Mouse (Mus musculus): ENCODE measurements at regions not wholly inside any gene's neighbourhood (a gene's known extent, or its start where the extent isn't known, plus 50 kb on each side); places are given as distances from the start of the nearest gene placed in this dataset.

DNA sequence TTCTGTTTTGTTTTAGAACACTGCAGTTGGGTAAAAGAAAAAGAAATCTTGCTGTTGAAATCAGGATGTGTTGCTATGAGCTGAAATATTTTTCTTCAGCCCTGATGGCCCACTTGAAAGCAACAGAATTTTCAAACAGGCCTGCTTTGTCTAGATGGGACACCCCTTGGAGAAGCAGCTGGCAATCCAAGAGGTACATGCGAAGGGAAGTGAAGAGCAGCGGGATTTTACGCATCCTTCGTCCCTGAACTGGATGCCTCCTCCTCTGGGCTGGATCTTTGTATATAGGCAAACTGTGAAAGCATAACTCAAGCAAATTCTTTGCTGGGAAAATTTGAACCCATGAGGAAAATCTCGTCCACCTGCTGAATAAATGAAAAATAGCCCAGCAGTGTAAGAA is 272.3 kb downstream of the Meis1 start:
- DNase-seq (ENCODE audit: low read depth in 3 of 3, low spot score in 3 of 3) (no peak), ATAC-seq (ENCODE audit: insufficient read depth) (no peak)
- Histone ChIP-seq H3K9me3 (ENCODE audit: control insufficient read depth, low read length) (no peaks in the 10 kb centered on the region), H3K27me3 (ENCODE audit: control insufficient read depth, insufficient read depth, low read length) (no peaks in the 10 kb centered on the region), H3K4me3 (ENCODE audit: insufficient read depth in 1 of 2, low read depth in 2 of 2, low read length in 2 of 2) (no peak overlapping the region), H3K4me1 (replicated peaks; ENCODE audit: control insufficient read depth in 2 of 2, insufficient read depth in 2 of 2, low read length in 1 of 2) (peaks cover 2 to 20% of the 10 kb centered on the region in 2 experiments; a peak in 3 of 4 replicates), H3K9ac (replicated peaks) (no peak overlapping the region), H3K27ac (no peak overlapping the region), H3K4me2 (ENCODE audit: low read depth) (no peak overlapping the region), H3K36me3 (replicated peaks; ENCODE audit: control insufficient read depth, insufficient read depth, low read depth) (no peaks in the 10 kb centered on the region)
- TF ChIP-seq EP300 (IDR thresholded peaks at IDR 0.05; ENCODE audit: low read depth) (no peak), CTCF (IDR thresholded peaks at IDR 0.05; ENCODE audit: low read depth) (no peak)
- 60% methylated on average over 5 of the region's 5 CpGs for WGBS (ENCODE audit: insufficient replicate concordance)

GRCm38 (mm10) chr11:18745840-18746239 is 272.9 kb downstream of the Meis1 start:
- Histone ChIP-seq H3K9ac (replicated peaks) (no peak overlapping the region), H3K27me3 (ENCODE audit: control insufficient read depth, insufficient read depth, low read length) (no peaks in the 10 kb centered on the region), H3K4me3 (ENCODE audit: insufficient read depth in 1 of 2, low read depth in 2 of 2, low read length in 2 of 2) (no peak overlapping the region), H3K9me3 (ENCODE audit: control insufficient read depth, low read length) (no peaks in the 10 kb centered on the region), H3K4me1 (replicated peaks; ENCODE audit: control insufficient read depth in 2 of 2, insufficient read depth in 2 of 2, low read length in 1 of 2) (peaks cover 2 to 17% of the 10 kb centered on the region in 2 experiments; a peak in 3 of 4 replicates), H3K36me3 (replicated peaks; ENCODE audit: control insufficient read depth, insufficient read depth, low read depth) (no peaks in the 10 kb centered on the region), H3K4me2 (ENCODE audit: low read depth) (no peak overlapping the region), H3K27ac (no peak overlapping the region)
- 41% methylated on average over 10 of the region's 10 CpGs for WGBS (ENCODE audit: insufficient replicate concordance)
- ATAC-seq (ENCODE audit: insufficient read depth) (no peak), DNase-seq (ENCODE audit: low read depth in 3 of 3, low spot score in 3 of 3) (no peak)
- no peak for TF ChIP-seq EP300 (IDR thresholded peaks at IDR 0.05; ENCODE audit: low read depth)
- TF ChIP-seq CTCF (IDR thresholded peaks at IDR 0.05; ENCODE audit: low read depth) = no peak

- Histone ChIP-seq H3K4me3 (ENCODE audit: insufficient read depth in 1 of 2, low read depth in 2 of 2, low read length in 2 of 2) (no peak overlapping the region), H3K9me3 (ENCODE audit: control insufficient read depth, low read length) (no peaks in the 10 kb centered on the region), H3K27me3 (ENCODE audit: control insufficient read depth, insufficient read depth, low read length) (no peaks in the 10 kb centered on the region), H3K27ac (no peak overlapping the region), H3K4me2 (ENCODE audit: low read depth) (no peak overlapping the region), H3K36me3 (replicated peaks; ENCODE audit: control insufficient read depth, insufficient read depth, low read depth) (no peaks in the 10 kb centered on the region), H3K9ac (replicated peaks) (no peak overlapping the region), H3K4me1 (replicated peaks; ENCODE audit: control insufficient read depth in 2 of 2, insufficient read depth in 2 of 2, low read length in 1 of 2) (no peaks in the 10 kb centered on the region)
- DNase-seq (ENCODE audit: low read depth in 3 of 3, low spot score in 3 of 3) (no peak), ATAC-seq (ENCODE audit: insufficient read depth) (no peak)
- 60% methylated on average over 4 of the region's 4 CpGs for WGBS (ENCODE audit: insufficient replicate concordance)
- no peak for TF ChIP-seq EP300 (IDR thresholded peaks at IDR 0.05; ENCODE audit: low read depth)
- TF ChIP-seq CTCF (IDR thresholded peaks at IDR 0.05; ENCODE audit: low read depth) = no peak
Measured at GRCm38 (mm10) chr11:18734904-18735664, 283.7 kb downstream of the Meis1 start.

DNA sequence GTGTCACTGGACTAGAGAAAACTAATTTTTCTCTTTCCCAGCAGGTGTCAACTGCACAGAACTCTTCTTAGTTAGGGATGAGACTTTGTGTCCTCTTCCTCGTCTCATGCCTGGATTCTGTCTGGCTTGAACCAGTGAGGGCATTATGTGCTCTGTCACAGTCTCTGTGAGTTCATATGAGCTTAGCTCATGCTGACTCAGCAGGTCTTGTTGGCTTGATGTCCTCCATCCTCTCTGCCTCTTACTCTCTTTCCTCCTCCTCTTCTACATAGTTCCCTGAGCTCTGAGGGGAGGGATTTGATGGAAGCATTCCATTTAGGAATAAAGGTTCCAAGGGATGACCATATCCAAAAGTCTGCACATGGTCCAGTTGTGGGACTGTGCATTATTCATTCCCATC is 284.7 kb downstream of the Meis1 start:
- H3K4me2 ChIP-seq (ENCODE audit: low read depth) = no peak overlapping the region
- H3K4me1 ChIP-seq (replicated peaks; ENCODE audit: control insufficient read depth in 2 of 2, insufficient read depth in 2 of 2, low read length in 1 of 2) = no peaks in the 10 kb centered on the region
- H3K9ac ChIP-seq (replicated peaks) = no peak overlapping the region
- H3K36me3 ChIP-seq (replicated peaks; ENCODE audit: control insufficient read depth, insufficient read depth, low read depth) = no peaks in the 10 kb centered on the region
- no peak overlapping the region for H3K27ac ChIP-seq
- DNase-seq (ENCODE audit: low read depth in 3 of 3, low spot score in 3 of 3) (no peak), ATAC-seq (ENCODE audit: insufficient read depth) (no peak)
- no peak overlapping the region for H3K4me3 ChIP-seq (ENCODE audit: insufficient read depth in 1 of 2, low read depth in 2 of 2, low read length in 2 of 2)
- WGBS (ENCODE audit: insufficient replicate concordance) = 50% methylated on average over 1 of the region's 1 CpGs
- no peaks in the 10 kb centered on the region for H3K9me3 ChIP-seq (ENCODE audit: control insufficient read depth, low read length)
- no peaks in the 10 kb centered on the region for H3K27me3 ChIP-seq (ENCODE audit: control insufficient read depth, insufficient read depth, low read length)
- TF ChIP-seq CTCF (IDR thresholded peaks at IDR 0.05; ENCODE audit: low read depth) = no peak
- no peak for TF ChIP-seq EP300 (IDR thresholded peaks at IDR 0.05; ENCODE audit: low read depth)

GRCm38 (mm10) chr11:18729742-18730141 is 289.0 kb downstream of the Meis1 start:
- H3K4me3 ChIP-seq (ENCODE audit: insufficient read depth in 1 of 2, low read depth in 2 of 2, low read length in 2 of 2) = no peak overlapping the region
- H3K9ac ChIP-seq (replicated peaks) = no peak overlapping the region
- no peaks in the 10 kb centered on the region for H3K27me3 ChIP-seq (ENCODE audit: control insufficient read depth, insufficient read depth, low read length)
- WGBS (ENCODE audit: insufficient replicate concordance) = 66% methylated on average over 4 of the region's 4 CpGs
- no peak overlapping the region for H3K27ac ChIP-seq
- TF ChIP-seq EP300 (IDR thresholded peaks at IDR 0.05; ENCODE audit: low read depth) = no peak
- TF ChIP-seq CTCF (IDR thresholded peaks at IDR 0.05; ENCODE audit: low read depth) = no peak
- H3K36me3 ChIP-seq (replicated peaks; ENCODE audit: control insufficient read depth, insufficient read depth, low read depth) = no peaks in the 10 kb centered on the region
- ATAC-seq (ENCODE audit: insufficient read depth) = no peak
- no peaks in the 10 kb centered on the region for H3K4me1 ChIP-seq (replicated peaks; ENCODE audit: control insufficient read depth in 2 of 2, insufficient read depth in 2 of 2, low read length in 1 of 2)
- H3K9me3 ChIP-seq (ENCODE audit: control insufficient read depth, low read length) = no peaks in the 10 kb centered on the region
- DNase-seq (ENCODE audit: low read depth in 3 of 3, low spot score in 3 of 3) = no peak
- H3K4me2 ChIP-seq (ENCODE audit: low read depth) = no peak overlapping the region

Data from liver, embryonic 14.5 days (tissue).